Mouse (Mus musculus) MEL (cell line): ENCODE data around the gene Mbd3. TPM values are rescaled to one million over a fixed set of nuclear protein-coding genes. Genes with fewer than 3 reads are reported as not detected.

Experiments
- DNase-seq: peaks from one replicate; pipeline ENCODE4 v3.0.0; 2011; ENCODE audit warnings: low read depth, low spot score
- H3K27ac ChIP-seq: 2 replicates; pipeline ENCODE4 v1.5.1; 2012; ENCODE audit warnings: low read depth, mild to moderate bottlenecking, control low read depth, low read length, moderate library complexity; ENCODE audit not compliant: control insufficient read depth
- H3K27me3 ChIP-seq, 2 experiments: fragments of 150-350 bp in 1 of 2; sonication (generic) in 1 of 2; 2 replicates each; pipeline ENCODE4 v1.6.1; 2012; ENCODE audit warnings: low read length in 2 of 2, mild to moderate bottlenecking in 2 of 2, improper control_type of control experiment in 1 of 2, moderate library complexity in 1 of 2; ENCODE audit not compliant: insufficient read depth in 2 of 2, control insufficient read depth in 1 of 2
- H3K36me3 ChIP-seq, 2 experiments: 2 replicates each; pipeline ENCODE4 v1.6.1; 2012 to 2014; ENCODE audit warnings: low read length in 2 of 2, improper control_type of control experiment in 1 of 2, inconsistent platforms in 1 of 2, mild to moderate bottlenecking in 1 of 2; ENCODE audit not compliant: insufficient read depth in 2 of 2, control insufficient read depth in 1 of 2
- H3K4me1 ChIP-seq, 2 experiments: fragments of 150-350 bp in 1 of 2; sonication (generic) in 1 of 2; 2 replicates each; pipeline ENCODE4 v1.6.1; 2012; ENCODE audit warnings: low read length in 2 of 2, improper control_type of control experiment in 1 of 2, mild to moderate bottlenecking in 1 of 2; ENCODE audit not compliant: insufficient read depth in 2 of 2, control insufficient read depth in 1 of 2
- H3K4me3 ChIP-seq, 2 experiments: fragments of 150-350 bp in 1 of 2; sonication (generic) in 1 of 2; 2 replicates each; pipeline ENCODE4 v1.5.1; 2012; ENCODE audit warnings: low read depth in 2 of 2, low read length in 2 of 2, mild to moderate bottlenecking in 2 of 2, moderate library complexity in 2 of 2, control low read depth in 1 of 2, improper control_type of control experiment in 1 of 2; ENCODE audit not compliant: control insufficient read depth in 1 of 2, insufficient read depth in 1 of 2
- H3K79me2 ChIP-seq: 2 replicates; pipeline ENCODE4 v1.6.1; 2012; ENCODE audit warnings: mild to moderate bottlenecking, low read length, moderate library complexity; ENCODE audit not compliant: control insufficient read depth, poor library complexity, insufficient read depth
- H3K9ac ChIP-seq: 2 replicates; pipeline ENCODE4 v1.6.1; 2012; ENCODE audit warnings: low read depth, mild to moderate bottlenecking, control low read depth, low read length, moderate library complexity; ENCODE audit not compliant: control insufficient read depth, poor library complexity, severe bottlenecking
- H3K9me3 ChIP-seq: fragments of 150-350 bp; sonication (generic); replicated peaks from 2 replicates; pipeline ENCODE4 v1.6.1; 2012; ENCODE audit warnings: mild to moderate bottlenecking, low read length, improper control_type of control experiment, moderate library complexity; ENCODE audit not compliant: insufficient read depth
- ELF1 ChIP-seq: IDR thresholded peaks from 2 replicates; pipeline ENCODE4 v1.6.1; 2014; ENCODE audit warnings: low read depth, mild to moderate bottlenecking, inconsistent platforms, low read length, improper control_type of control experiment, moderate library complexity
- GABPA ChIP-seq: IDR thresholded peaks from 2 replicates; pipeline ENCODE4 v1.6.1; 2012; ENCODE audit warnings: low read depth, mild to moderate bottlenecking, inconsistent platforms, low read length, improper control_type of control experiment, moderate library complexity
- HCFC1 ChIP-seq: IDR thresholded peaks from 2 replicates; pipeline ENCODE4 v1.6.1; 2012; ENCODE audit warnings: low read depth, mild to moderate bottlenecking, inconsistent platforms, low read length, improper control_type of control experiment, moderate library complexity
- JUND ChIP-seq: IDR thresholded peaks from 2 replicates; pipeline ENCODE4 v1.6.1; 2011; ENCODE audit warnings: low read depth, mild to moderate bottlenecking, improper control_type of control experiment, low read length
- KAT2A ChIP-seq: conservative IDR thresholded peaks from 2 replicates; pipeline ENCODE4 v1.6.1; 2012; ENCODE audit warnings: low read depth, low read length, improper control_type of control experiment, inconsistent platforms
- MAX ChIP-seq: IDR thresholded peaks from 2 replicates; pipeline ENCODE4 v1.6.1; 2011; ENCODE audit warnings: low read length, improper control_type of control experiment
- MXI1 ChIP-seq: IDR thresholded peaks from 2 replicates; pipeline ENCODE4 v1.6.1; 2011; ENCODE audit warnings: mild to moderate bottlenecking, low read depth, low read length, improper control_type of control experiment
- MYC ChIP-seq: IDR thresholded peaks from 2 replicates; pipeline ENCODE4 v1.6.1; 2011; ENCODE audit warnings: low read depth, mild to moderate bottlenecking, low read length, improper control_type of control experiment, moderate library complexity
- NELFE ChIP-seq: IDR thresholded peaks from 2 replicates; pipeline ENCODE4 v1.6.1; 2011; ENCODE audit warnings: low read depth, low read length, improper control_type of control experiment
- POLR2A ChIP-seq, 2 experiments: IDR thresholded peaks; 2 replicates each; pipeline ENCODE4 v1.6.1; 2011 to 2012; ENCODE audit warnings: low read length in 2 of 2, mild to moderate bottlenecking in 2 of 2, control low read depth in 1 of 2, improper control_type of control experiment in 1 of 2, low read depth in 1 of 2, moderate library complexity in 1 of 2; ENCODE audit not compliant: control insufficient read depth in 1 of 2, insufficient read depth in 1 of 2, poor library complexity in 1 of 2
- RAD21 ChIP-seq: IDR thresholded peaks from 2 replicates; pipeline ENCODE4 v1.6.1; 2011; ENCODE audit warnings: mild to moderate bottlenecking, low read depth, low read length, improper control_type of control experiment
- RCOR1 ChIP-seq: IDR thresholded peaks from 2 replicates; pipeline ENCODE4 v1.6.1; 2012; ENCODE audit warnings: low read depth, mild to moderate bottlenecking, inconsistent platforms, low read length, improper control_type of control experiment
- SIN3A ChIP-seq: IDR thresholded peaks from 2 replicates; pipeline ENCODE4 v1.6.1; 2012; ENCODE audit warnings: low read length, improper control_type of control experiment, inconsistent platforms
- SMC3 ChIP-seq: IDR thresholded peaks from 2 replicates; pipeline ENCODE4 v1.6.1; 2011; ENCODE audit warnings: low read depth, low read length, improper control_type of control experiment
- TAL1 ChIP-seq: IDR thresholded peaks from 2 replicates; pipeline ENCODE4 v1.6.1; 2012; ENCODE audit warnings: mild to moderate bottlenecking, inconsistent platforms, low read length, moderate library complexity, mixed read lengths
- ZKSCAN1 ChIP-seq: IDR thresholded peaks from 2 replicates; pipeline ENCODE4 v1.6.1; 2012; ENCODE audit warnings: low read depth, mild to moderate bottlenecking, inconsistent platforms, low read length, improper control_type of control experiment, moderate library complexity
- ZMIZ1 ChIP-seq: IDR thresholded peaks from 2 replicates; pipeline ENCODE4 v1.6.1; 2012; ENCODE audit warnings: low read depth, mild to moderate bottlenecking, inconsistent platforms, low read length, improper control_type of control experiment, moderate library complexity
- polyA plus RNA-seq, 2 experiments: library from polyadenylated mRNA; stranded (reverse) in 1 of 2; unstranded in 1 of 2; fragments of >175 nt in 1 of 2; fragments of >200 nt in 1 of 2; gene quantifications; 2 replicates each; pipeline versions ENCODE4 v1.2.1 to v1.2.4; 2012; ENCODE audit warnings: low replicate concordance in 2 of 2, low read depth in 1 of 2; ENCODE audit not compliant: insufficient read length in 2 of 2, insufficient read depth in 1 of 2, missing spikeins in 1 of 2
- total RNA-seq: library from RNA; depleted of rRNA; stranded (reverse); fragments of 300-350 nt; gene quantifications from 2 replicates; pipeline ENCODE4 v1.2.3, GENCODE M21; 2012

The Mbd3 gene
- total and polyA plus RNA-seq, 3 experiments: 81.4 to 289 TPM; not detected in 1

- no peak for DNase-seq
- H3K9me3 ChIP-seq: no peaks in the 10 kb centered on the region
- no peak overlapping the region for H3K4me3 ChIP-seq
- H3K79me2 ChIP-seq: no peaks in the 10 kb centered on the region
- H3K27me3 ChIP-seq: no peaks in the 10 kb centered on the region
- H3K36me3 ChIP-seq: peaks cover 0 to 10% of the 10 kb centered on the region in 2 experiments; a peak in 2 of 4 replicates
- peaks cover 13 to 31% of the 10 kb centered on the region in 2 experiments for H3K4me1 ChIP-seq
- no peak overlapping the region for H3K9ac ChIP-seq
- H3K27ac ChIP-seq: no peak overlapping the region
- TF ChIP-seq SMC3: no peak
- TF ChIP-seq ZKSCAN1: peak; percentile 75
Observed at GRCm38 (mm10) chr10:80440031-80440430, 40.7 kb upstream of the Mbd3 start.

DNA sequence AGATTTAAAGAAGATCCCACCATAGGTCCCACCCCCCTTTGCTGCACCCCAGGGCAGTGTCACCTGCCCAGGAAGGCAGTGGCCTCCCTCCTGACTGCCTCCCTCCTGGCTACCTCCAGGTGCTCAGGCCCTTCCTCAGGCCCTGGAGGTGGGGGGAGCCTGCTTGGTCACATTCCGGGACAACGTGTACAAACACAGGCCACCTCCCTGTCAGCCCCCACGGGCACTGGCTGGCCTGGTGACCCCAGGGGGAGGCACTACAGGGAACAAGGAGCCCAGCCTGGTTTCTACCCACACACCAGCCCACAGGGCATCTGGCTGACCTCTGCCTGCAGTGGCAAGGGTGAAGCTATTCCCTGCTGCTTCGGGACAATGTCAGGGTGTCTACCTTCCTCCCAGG is 38.6 kb upstream of the Mbd3 start:
- Histone ChIP-seq H3K27me3 (no peaks in the 10 kb centered on the region), H3K36me3 (peaks cover 0 to 15% of the 10 kb centered on the region in 2 experiments; a peak in 2 of 4 replicates), H3K79me2 (peaks cover 4% of the 10 kb centered on the region), H3K9ac (no peak overlapping the region)
- TF ChIP-seq RCOR1: no peak
- TF ChIP-seq HCFC1: no peak
- no peak for TF ChIP-seq MAX
- no peak for TF ChIP-seq RAD21
- TF ChIP-seq ZMIZ1: no peak
- no peak for TF ChIP-seq TAL1
- TF ChIP-seq POLR2A (IDR thresholded peaks at IDR 0.05; ENCODE audit: control insufficient read depth in 1 of 2, insufficient read depth in 1 of 2, low read depth in 1 of 2, low read length in 2 of 2, poor library complexity in 1 of 2): no peak
- TF ChIP-seq ELF1: no peak
- no peak for TF ChIP-seq MYC
- TF ChIP-seq, all 39 proteins: peak for 0
- Histone ChIP-seq H3K4me3 (no peak overlapping the region), H3K4me1 (peaks cover 6 to 25% of the 10 kb centered on the region in 2 experiments; a peak in 3 of 4 replicates), H3K27ac (no peak overlapping the region), H3K9me3 (no peaks in the 10 kb centered on the region)
- DNase-seq: no peak

DNA sequence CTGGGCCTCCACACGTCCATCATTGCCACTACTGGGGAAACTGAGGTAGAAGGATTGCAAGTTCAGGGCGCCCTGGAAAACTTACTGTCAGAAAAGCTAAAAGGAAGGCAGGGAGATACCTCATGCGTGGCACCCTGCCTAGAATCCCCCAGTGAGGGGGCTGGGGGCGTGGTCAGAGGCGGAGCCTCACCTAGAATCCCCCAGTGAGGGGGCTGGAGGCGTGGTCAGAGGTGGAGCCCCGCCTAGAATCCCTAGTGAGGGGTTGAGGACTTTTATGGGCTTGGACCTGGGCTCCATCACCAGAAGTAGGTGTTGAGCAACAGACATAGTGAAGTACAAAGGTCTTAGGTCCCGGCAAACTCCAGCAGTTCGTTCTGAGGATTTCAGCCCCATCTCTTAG is 36.9 kb upstream of the Mbd3 start:
- H3K36me3 ChIP-seq: peaks cover 0 to 26% of the 10 kb centered on the region in 2 experiments; a peak in 2 of 4 replicates
- H3K4me1 ChIP-seq: peaks cover 6 to 34% of the 10 kb centered on the region in 2 experiments; a peak in 3 of 4 replicates
- H3K4me3 ChIP-seq: peak overlapping the region; percentile 4 to 25
- DNase-seq: peak; percentile 66
- H3K27me3 ChIP-seq: no peaks in the 10 kb centered on the region
- peak overlapping the region; percentile 79 for H3K27ac ChIP-seq
- no peak for TF ChIP-seq KAT2A
- no peak for TF ChIP-seq JUND
- no peak for TF ChIP-seq NELFE
- TF ChIP-seq GABPA: no peak
- TF ChIP-seq MXI1: 0 out of 2 replicates have a peak, but pooled peaks have one; percentile 8
- TF ChIP-seq SIN3A: 0 out of 2 replicates have a peak, but pooled peaks have one; percentile 5
- no peaks in the 10 kb centered on the region for H3K9me3 ChIP-seq
- peak overlapping the region; percentile 57 for H3K9ac ChIP-seq
- H3K79me2 ChIP-seq: peaks cover 20% of the 10 kb centered on the region
